Mouse (Mus musculus): Measurements from ENCODE around the gene Uts2r. TPM values are rescaled to one million over a fixed set of nuclear protein-coding genes. Genes with fewer than 3 reads are reported as not detected.

The Uts2r gene
- polyA plus RNA-seq (2021) = not detected

- TF ChIP-seq CTCF (IDR thresholded peaks at IDR 0.05) = no peak
- in situ Hi-C loops (cut with MboI; ENCODE audit: low pct_unique_long_range_greater_than_20kb) = no loop called here
- DNase-seq (ENCODE audit: low read depth, low spot score) (no peak), ATAC-seq (no peak)
- CTCF ChIA-PET = no interaction called here
- POLR2A ChIA-PET = no interaction called here
- H3K27me3 ChIP-seq = peaks cover 11% of the 10 kb centered on the region
These were observed at the start of gene Uts2r for GRCm38 (mm10) chr11:121159971-121160370. Gene Uts2r, plus strand, starts transcription at chr11:121160271.

GRCm38 (mm10) chr11:121111051-121111450 is 49.0 kb upstream of the Uts2r start:
- in situ Hi-C loops (cut with MboI; ENCODE audit: low pct_unique_long_range_greater_than_20kb) = no loop called here
- H3K27me3 ChIP-seq = no peaks in the 10 kb centered on the region
- ChIA-PET POLR2A (interaction anchor here (1.1 kb wide), 1 partner anchor 17 kb away, joined by 3 read pairs; no protein-coding TSS in a partner anchor), CTCF (interaction anchor here (2.1 kb wide), 1 partner anchor 70 kb away, joined by 4 read pairs; no protein-coding TSS in a partner anchor)
- TF ChIP-seq CTCF (IDR thresholded peaks at IDR 0.05) = no peak
- no peak for DNase-seq (ENCODE audit: low read depth, low spot score)
- no peak for ATAC-seq

- ATAC-seq (no peak), DNase-seq (ENCODE audit: low read depth, low spot score) (no peak)
- in situ Hi-C loops (cut with MboI; ENCODE audit: low pct_unique_long_range_greater_than_20kb) = no loop called here
- ChIA-PET POLR2A (interaction anchor here (1.1 kb wide), 1 partner anchor 17 kb away, joined by 3 read pairs; no protein-coding TSS in a partner anchor), CTCF (interaction anchor here (1.1 to 2.1 kb wide), 3 partner anchors 9 to 71 kb away, joined by 3 to 4 read pairs (median 3); partner anchors contain the start of gene Sectm1a)
- H3K27me3 ChIP-seq = no peaks in the 10 kb centered on the region
- TF ChIP-seq CTCF (IDR thresholded peaks at IDR 0.05) = no peak
These were observed 48.5 kb upstream of the Uts2r start for GRCm38 (mm10) chr11:121111601-121112000.

- TF ChIP-seq CTCF (IDR thresholded peaks at IDR 0.05) = no peak
- CTCF ChIA-PET = interaction anchor here (1.1 to 2.1 kb wide), 4 partner anchors 9 to 72 kb away, joined by 3 to 6 read pairs (median 4); partner anchors contain the start of genes Sectm1a and Sectm1b
- H3K27me3 ChIP-seq = no peaks in the 10 kb centered on the region
- ATAC-seq (no peak), DNase-seq (ENCODE audit: low read depth, low spot score) (peak; percentile 59)
- POLR2A ChIA-PET = interaction anchor here (1.1 kb wide), 1 partner anchor 18 kb away, joined by 3 read pairs; no protein-coding TSS in a partner anchor
- in situ Hi-C loops (cut with MboI; ENCODE audit: low pct_unique_long_range_greater_than_20kb) = no loop called here
These were observed 47.8 kb upstream of the Uts2r start for GRCm38 (mm10) chr11:121112091-121112775.

GRCm38 (mm10) chr11:121118106-121118505 is 42.0 kb upstream of the Uts2r start:
- ChIA-PET POLR2A (no interaction called here), CTCF (interaction anchor here (1.3 kb wide), 1 partner anchor 13 kb away, joined by 3 read pairs; no protein-coding TSS in a partner anchor)
- in situ Hi-C loops (cut with MboI; ENCODE audit: low pct_unique_long_range_greater_than_20kb) = no loop called here
- H3K27me3 ChIP-seq = no peaks in the 10 kb centered on the region
- no peak for TF ChIP-seq CTCF (IDR thresholded peaks at IDR 0.05)
- ATAC-seq (no peak), DNase-seq (ENCODE audit: low read depth, low spot score) (no peak)

GRCm38 (mm10) chr11:121118577-121118976 is 41.5 kb upstream of the Uts2r start, which contains the start of gene Tex19.2:
Gene Tex19.2, minus strand, starts transcription at chr11:121118677.
- TF ChIP-seq CTCF (IDR thresholded peaks at IDR 0.05) = no peak
- in situ Hi-C loops (cut with MboI; ENCODE audit: low pct_unique_long_range_greater_than_20kb) = no loop called here
- H3K27me3 ChIP-seq = no peaks in the 10 kb centered on the region
- POLR2A ChIA-PET = no interaction called here
- CTCF ChIA-PET = interaction anchor here (1.3 kb wide), 1 partner anchor 14 kb away, joined by 3 read pairs; no protein-coding TSS in a partner anchor
- ATAC-seq = no peak
- DNase-seq (ENCODE audit: low read depth, low spot score) = no peak

- DNase-seq (ENCODE audit: low read depth, low spot score) = no peak
- no peak for ATAC-seq
- TF ChIP-seq CTCF (IDR thresholded peaks at IDR 0.05) = no peak
- ChIA-PET POLR2A (no interaction called here), CTCF (interaction anchor here (1.2 kb wide), 2 partner anchors 9 to 27 kb away, joined by 3 read pairs; no protein-coding TSS in a partner anchor)
- H3K27me3 ChIP-seq = no peaks in the 10 kb centered on the region
- in situ Hi-C loops (cut with MboI; ENCODE audit: low pct_unique_long_range_greater_than_20kb) = loop anchor here (10.0 kb wide), 1 partner anchor 216 kb away; no protein-coding TSS in a partner anchor
These were observed 38.9 kb upstream of the Uts2r start for GRCm38 (mm10) chr11:121121151-121121550.

- DNase-seq (ENCODE audit: low read depth, low spot score) = no peak
- TF ChIP-seq CTCF (IDR thresholded peaks at IDR 0.05) = no peak
- ChIA-PET CTCF (interaction anchor here (0.9 kb wide), 1 partner anchor 18 kb away, joined by 4 read pairs; no protein-coding TSS in a partner anchor), POLR2A (no interaction called here)
- in situ Hi-C loops (cut with MboI; ENCODE audit: low pct_unique_long_range_greater_than_20kb) = loop anchor here (10.0 kb wide), 1 partner anchor 217 kb away; no protein-coding TSS in a partner anchor
- no peaks in the 10 kb centered on the region for H3K27me3 ChIP-seq
- no peak for ATAC-seq
These were observed 37.9 kb upstream of the Uts2r start for GRCm38 (mm10) chr11:121122024-121122670.

- in situ Hi-C loops (cut with MboI; ENCODE audit: low pct_unique_long_range_greater_than_20kb) = loop anchor here (10.0 kb wide), 1 partner anchor 219 kb away; no protein-coding TSS in a partner anchor
- POLR2A ChIA-PET = no interaction called here
- CTCF ChIA-PET = interaction anchor here (1.3 kb wide), 1 partner anchor 70 kb away, joined by 3 read pairs; no protein-coding TSS in a partner anchor
- peaks cover under 1% of the 10 kb centered on the region for H3K27me3 ChIP-seq
- TF ChIP-seq CTCF (IDR thresholded peaks at IDR 0.05) = no peak
- no peak for DNase-seq (ENCODE audit: low read depth, low spot score)
- no peak for ATAC-seq
These were observed 36.6 kb upstream of the Uts2r start for GRCm38 (mm10) chr11:121123438-121123837.

- peaks cover 14% of the 10 kb centered on the region for H3K27me3 ChIP-seq
- ATAC-seq (no peak), DNase-seq (ENCODE audit: low read depth, low spot score) (no peak)
- ChIA-PET CTCF (interaction anchor here (0.7 to 2.1 kb wide), 6 partner anchors 14 to 134 kb away, joined by 3 to 5 read pairs (median 3); partner anchors contain the start of gene Csnk1d), POLR2A (no interaction called here)
- in situ Hi-C loops (cut with MboI; ENCODE audit: low pct_unique_long_range_greater_than_20kb) = loop anchor here (10.0 kb wide), 1 partner anchor 221 kb away; no protein-coding TSS in a partner anchor
- no peak for TF ChIP-seq CTCF (IDR thresholded peaks at IDR 0.05)
These were observed 34.4 kb upstream of the Uts2r start for GRCm38 (mm10) chr11:121125522-121126172.
